Mouse (Mus musculus) olfactory bulb, adult 2 months (tissue): ENCODE data around the gene Magoh. TPM values are rescaled to one million over a fixed set of nuclear protein-coding genes. Genes with fewer than 3 reads are reported as not detected.
A peak's percentile ranks its signal among the peaks of the same experiment; 100 is the strongest.

Experiments
- H3K27ac ChIP-seq: fragments of 200-500 bp; 2 replicates; pipeline ENCODE4 v1.5.1; 2012; ENCODE audit warnings: low read depth, low read length; ENCODE audit not compliant: insufficient read depth
- H3K4me1 ChIP-seq: fragments of 200-500 bp; 2 replicates; pipeline ENCODE4 v1.6.1; 2012; ENCODE audit warnings: low read length; ENCODE audit not compliant: control insufficient read depth, insufficient read depth
- H3K4me3 ChIP-seq: fragments of 200-500 bp; 2 replicates; pipeline ENCODE4 v1.5.1; 2012; ENCODE audit warnings: mild to moderate bottlenecking, low read depth, low read length, moderate library complexity; ENCODE audit not compliant: insufficient read depth
- CTCF ChIP-seq: fragments of 200-500 bp; IDR thresholded peaks from 2 replicates; pipeline ENCODE4 v1.5.1; 2012; ENCODE audit warnings: low read depth, mild to moderate bottlenecking, low read length, moderate library complexity; ENCODE audit not compliant: insufficient read depth
- POLR2A ChIP-seq: fragments of 200-500 bp; IDR thresholded peaks from 2 replicates; pipeline ENCODE4 v1.6.1; 2012; ENCODE audit warnings: mild to moderate bottlenecking, low read depth, low read length, moderate library complexity; ENCODE audit not compliant: insufficient read depth
- WGBS: fragments of 180-500 bp; shearing (Covaris S2); methylation state at CpG from one replicate; pipeline ENCODE4 v1.1.7; 2018; 5-methylcytosine and 5-hydroxymethylcytosine counted together
- polyA plus RNA-seq: library from polyadenylated mRNA; stranded (reverse); fragments of >200 nt; gene quantifications from 2 replicates; pipeline ENCODE4 v1.2.4, GENCODE M21; 2012; ENCODE audit warnings: low replicate concordance; ENCODE audit not compliant: missing spikeins, insufficient read depth, insufficient read length

Gene Magoh
- polyA plus RNA-seq = not detected in 2 replicates

GRCm38 (mm10) chr4:107879254-107880050 is at the start of gene Magoh:
Gene Magoh, plus strand, starts transcription at chr4:107879755.
- Histone ChIP-seq H3K27ac (0 out of 2 replicates have a peak within 1 kb of the TSS, but pooled peaks have one; percentile 60), H3K4me3 (peak within 1 kb of the TSS; percentile 92), H3K4me1 (no peaks in the 10 kb centered on the region)
- 1% methylated on average over 48 of the region's 48 CpGs for WGBS
- TF ChIP-seq POLR2A = peak; percentile 35; the same call in 1 of the 2 replicates
- TF ChIP-seq CTCF = no peak

GRCm38 (mm10) chr4:107830189-107830588 is 49.4 kb upstream of the Magoh start:
- TF ChIP-seq POLR2A (no peak), CTCF (no peak)
- H3K27ac ChIP-seq = peak overlapping the region; percentile 87
- peaks cover 94% of the 10 kb centered on the region for H3K4me1 ChIP-seq
- no peak overlapping the region for H3K4me3 ChIP-seq
- 26% methylated on average over 10 of the region's 10 CpGs for WGBS

GRCm38 (mm10) chr4:107830821-107831221 is 48.7 kb upstream of the Magoh start:
- TF ChIP-seq POLR2A (no peak), CTCF (no peak)
- Histone ChIP-seq H3K27ac (peak overlapping the region; percentile 87), H3K4me1 (peaks cover 94% of the 10 kb centered on the region), H3K4me3 (no peak overlapping the region)
- 35% methylated on average over 7 of the region's 7 CpGs for WGBS

GRCm38 (mm10) chr4:107831678-107832077 is 47.9 kb upstream of the Magoh start:
- peaks cover 94% of the 10 kb centered on the region for H3K4me1 ChIP-seq
- no peak for TF ChIP-seq POLR2A
- TF ChIP-seq CTCF = no peak
- whole genome bisulfite sequencing = 79% methylated on average over 6 of the region's 6 CpGs
- no peak overlapping the region for H3K4me3 ChIP-seq
- H3K27ac ChIP-seq = peak overlapping the region; percentile 87

- peaks cover 92% of the 10 kb centered on the region for H3K4me1 ChIP-seq
- H3K27ac ChIP-seq = peak overlapping the region; percentile 87
- no peak for TF ChIP-seq POLR2A
- no peak for TF ChIP-seq CTCF
- WGBS = 61% methylated on average over 5 of the region's 5 CpGs
- no peak overlapping the region for H3K4me3 ChIP-seq
Measured at GRCm38 (mm10) chr4:107833525-107833924, 46.0 kb upstream of the Magoh start.

GRCm38 (mm10) chr4:107834643-107835314 is 44.8 kb upstream of the Magoh start:
- TF ChIP-seq CTCF = no peak
- 0 out of 2 replicates have a peak, but pooled peaks have one; percentile 23 for TF ChIP-seq POLR2A
- Histone ChIP-seq H3K4me1 (peaks cover 86% of the 10 kb centered on the region), H3K27ac (peak overlapping the region; percentile 87), H3K4me3 (no peak overlapping the region)
- 51% methylated on average over 22 of the region's 22 CpGs for WGBS

- peak overlapping the region; percentile 66 for H3K27ac ChIP-seq
- TF ChIP-seq CTCF = no peak
- no peak for TF ChIP-seq POLR2A
- H3K4me3 ChIP-seq = no peak overlapping the region
- WGBS = 25% methylated on average over 5 of the region's 5 CpGs
- peaks cover 79% of the 10 kb centered on the region for H3K4me1 ChIP-seq
Measured at GRCm38 (mm10) chr4:107835508-107835909, 44.0 kb upstream of the Magoh start.

GRCm38 (mm10) chr4:107836758-107837157 is 42.8 kb upstream of the Magoh start:
- H3K27ac ChIP-seq = peak overlapping the region; percentile 66
- TF ChIP-seq POLR2A (no peak), CTCF (no peak)
- H3K4me3 ChIP-seq = no peak overlapping the region
- WGBS = 30% methylated on average over 5 of the region's 5 CpGs
- H3K4me1 ChIP-seq = peaks cover 68% of the 10 kb centered on the region

GRCm38 (mm10) chr4:107837910-107838309 is 41.6 kb upstream of the Magoh start:
- TF ChIP-seq POLR2A = no peak
- TF ChIP-seq CTCF = no peak
- 82% methylated on average over 3 of the region's 3 CpGs for WGBS
- Histone ChIP-seq H3K4me1 (peaks cover 65% of the 10 kb centered on the region), H3K4me3 (no peak overlapping the region), H3K27ac (no peak overlapping the region)
